Mouse (Mus musculus): Measurements from ENCODE around the gene Cd6.

Gene Cd6

DNA sequence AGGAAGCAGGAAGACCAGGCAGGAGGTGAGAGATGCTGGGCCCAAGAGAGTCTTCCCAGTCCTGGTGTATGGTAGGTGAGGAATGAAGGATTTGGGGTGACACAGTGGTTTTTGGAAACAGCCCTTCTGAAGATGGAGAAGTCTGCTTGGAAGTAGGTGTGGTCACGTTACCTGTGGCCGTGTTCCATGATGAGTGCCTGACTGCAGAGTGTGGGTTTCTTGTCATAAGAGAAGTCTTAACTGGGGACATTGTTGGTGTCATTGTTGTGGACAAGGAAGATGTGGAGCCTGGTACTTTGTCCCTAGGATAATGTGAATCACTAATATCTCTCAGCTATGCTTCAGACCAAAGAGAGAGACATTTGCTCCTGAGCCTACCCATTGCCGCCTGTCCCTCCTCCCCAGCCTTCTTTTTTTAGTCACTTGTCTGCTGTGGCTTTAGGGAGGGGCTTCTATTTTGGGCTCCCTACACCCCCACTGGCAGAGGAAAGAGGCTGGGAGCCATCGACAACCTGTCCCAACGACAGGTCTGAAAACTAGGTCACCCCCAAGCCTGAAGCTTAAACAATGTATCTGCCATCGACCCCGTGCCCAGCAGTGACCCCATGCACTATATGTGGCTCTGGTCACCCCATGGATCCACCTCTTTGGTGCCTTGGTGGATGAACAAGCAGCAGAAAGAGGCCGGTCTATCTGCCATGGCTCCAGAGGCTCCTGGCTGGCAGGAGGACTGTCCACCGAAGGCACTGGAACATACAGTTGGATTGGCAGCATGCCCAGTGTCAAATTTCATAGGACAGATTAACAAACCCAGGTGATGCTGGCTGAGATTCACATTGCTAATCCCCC, 69.7 kb downstream of the Cd6 start:
- no peak for DNase-seq

DNA sequence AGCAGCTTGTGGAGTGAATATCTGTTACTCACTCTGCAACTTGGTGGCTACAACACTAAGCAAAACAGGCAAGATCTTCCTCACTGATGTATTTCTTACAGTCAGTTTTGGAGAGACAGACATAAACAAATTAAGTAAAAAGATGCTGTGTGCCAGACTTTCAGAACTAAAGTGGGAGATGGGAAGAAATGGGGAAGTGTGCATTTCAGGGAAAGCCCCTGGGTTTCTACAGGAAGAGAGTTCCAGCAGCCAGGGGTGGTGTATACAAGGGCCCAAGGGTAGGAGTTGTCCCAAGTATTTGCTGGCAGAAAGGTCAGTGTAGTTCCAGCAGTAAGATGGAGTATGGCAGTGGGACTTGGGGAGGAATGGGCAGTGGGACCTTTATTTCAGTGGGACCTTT, 70.3 kb downstream of the Cd6 start:
- DNase-seq, result no peak

DNA sequence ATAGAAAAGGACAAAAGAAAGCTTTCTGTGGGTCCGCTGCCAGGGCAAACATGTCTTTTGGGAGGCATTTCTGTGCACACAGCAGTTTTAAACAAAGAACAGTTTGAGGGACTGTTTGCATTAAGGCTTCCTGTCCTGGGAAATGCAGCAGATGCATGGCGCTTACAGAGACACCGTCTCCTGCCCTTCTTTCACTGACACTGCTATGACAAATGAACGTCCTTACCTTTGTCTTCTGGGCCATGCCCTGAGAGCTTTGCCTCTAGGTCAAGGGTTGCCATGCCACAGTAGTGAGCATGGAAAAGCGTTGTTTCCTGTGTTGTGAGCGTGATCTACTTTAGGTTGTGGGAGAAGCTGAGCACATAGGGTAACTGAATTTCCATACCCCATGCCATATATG, 71.2 kb downstream of the Cd6 start:
- no peak for DNase-seq

DNA sequence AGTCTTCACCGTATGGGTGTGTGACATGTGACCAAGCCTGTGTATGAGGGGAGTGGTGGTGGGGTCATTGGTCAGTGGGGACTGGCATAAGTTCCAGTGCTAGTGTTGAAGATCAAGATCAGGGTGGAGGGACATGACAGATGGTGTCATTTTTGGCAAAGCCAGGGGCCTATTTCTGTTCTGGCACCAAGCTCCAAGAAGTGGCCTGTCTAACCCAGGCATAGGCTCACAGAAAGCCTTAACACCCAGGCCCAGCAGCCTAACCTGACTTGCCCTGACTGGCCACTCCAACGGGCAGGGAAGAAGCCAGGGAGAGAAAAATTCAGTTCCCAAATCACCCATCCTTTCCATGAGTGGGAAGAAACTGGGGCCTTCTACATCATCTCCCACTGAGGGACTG, 72.3 kb downstream of the Cd6 start:
- no peak for DNase-seq

DNA sequence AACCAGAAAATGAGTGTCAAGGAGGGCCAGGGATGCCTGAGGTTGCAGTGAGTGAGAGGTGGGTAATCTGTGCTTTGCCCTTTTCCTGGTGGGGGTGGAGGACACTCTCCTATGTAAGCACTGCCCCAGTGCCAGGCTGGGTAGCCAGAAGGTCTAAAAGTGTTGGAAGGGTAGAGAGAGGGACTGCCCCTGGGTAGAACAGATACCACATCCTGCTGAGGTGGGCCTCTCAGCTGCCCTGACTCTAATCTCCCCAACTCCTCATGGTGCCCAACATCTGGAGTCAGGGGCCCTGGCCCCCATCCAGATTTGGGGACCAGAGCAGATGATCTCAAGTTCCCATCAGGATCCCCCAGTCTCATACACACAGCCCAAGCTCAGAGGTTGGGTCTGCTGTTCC, 72.7 kb downstream of the Cd6 start:
- DNase-seq, result no peak

- no peak for DNase-seq
Observed at GRCm38 (mm10) chr19:10752646-10753045, 77.2 kb downstream of the Cd6 start.

DNA sequence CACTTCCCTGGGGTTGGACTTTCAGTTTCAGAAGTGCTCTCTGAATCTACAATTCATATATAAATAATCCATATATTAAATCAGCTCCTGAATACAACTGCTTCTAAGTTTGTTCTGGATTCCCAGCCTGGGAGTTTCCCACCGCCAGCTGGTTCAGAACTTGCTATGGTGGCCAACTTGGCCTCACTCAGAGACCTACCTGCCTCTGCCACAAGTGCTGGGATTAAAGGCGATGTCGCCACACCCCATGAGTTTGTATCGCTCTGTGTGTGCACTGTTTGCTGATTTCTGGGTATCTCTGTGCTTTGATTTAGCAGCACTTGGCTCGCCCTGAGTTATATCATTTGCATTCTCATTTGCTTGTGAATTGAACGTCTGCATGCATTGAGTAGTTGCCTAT, 77.8 kb downstream of the Cd6 start:
- DNase-seq, result no peak

- no peak for DNase-seq
Observed at GRCm38 (mm10) chr19:10751607-10752006, 78.3 kb downstream of the Cd6 start.

- DNase-seq, result no peak
Observed at GRCm38 (mm10) chr19:10750161-10750560, 79.7 kb downstream of the Cd6 start.

DNA sequence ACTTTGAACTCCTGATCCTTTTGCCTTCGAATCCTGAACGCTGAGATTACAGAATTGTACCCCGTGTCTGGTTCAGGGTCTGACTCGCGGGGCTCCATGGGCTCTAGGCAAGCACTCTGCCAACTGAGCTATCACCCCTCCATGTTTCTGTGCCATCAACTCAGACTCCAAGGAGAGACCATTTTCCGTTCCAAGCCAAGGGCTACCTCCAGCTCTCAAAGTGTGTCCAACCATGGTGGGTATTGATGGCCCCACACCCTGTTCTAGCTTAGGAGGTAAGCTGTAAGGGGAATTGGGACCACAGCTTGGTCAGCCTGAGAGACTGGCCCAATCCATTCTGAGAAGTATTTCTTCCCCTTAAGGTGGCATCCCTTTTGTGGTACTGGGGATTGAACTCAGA, 80.6 kb downstream of the Cd6 start:
- DNase-seq, result no peak

- no peak for DNase-seq
Observed at GRCm38 (mm10) chr19:10748401-10749102, 81.3 kb downstream of the Cd6 start.

- no peak for DNase-seq
Observed at GRCm38 (mm10) chr19:10747718-10748117, 82.1 kb downstream of the Cd6 start.

DNA sequence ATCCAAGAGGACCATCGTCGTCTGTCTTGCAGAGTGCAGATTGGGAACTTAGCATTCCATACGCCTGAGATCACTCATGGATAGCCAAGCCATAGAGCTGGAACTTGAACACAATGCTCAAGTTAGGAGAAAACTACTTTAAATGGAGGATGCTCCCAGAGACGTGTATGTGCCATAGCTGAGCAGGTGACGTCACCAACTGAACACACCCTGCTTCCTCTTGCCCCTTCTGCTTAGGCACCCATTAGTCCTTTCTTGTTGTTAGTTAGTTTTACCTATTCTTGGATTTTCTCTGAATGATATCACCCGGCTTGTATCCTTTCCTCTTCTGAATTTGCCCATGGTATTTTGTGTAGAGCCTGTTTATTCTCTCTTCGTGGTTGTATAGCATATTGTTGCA, 82.7 kb downstream of the Cd6 start:
- DNase-seq, result no peak

DNA sequence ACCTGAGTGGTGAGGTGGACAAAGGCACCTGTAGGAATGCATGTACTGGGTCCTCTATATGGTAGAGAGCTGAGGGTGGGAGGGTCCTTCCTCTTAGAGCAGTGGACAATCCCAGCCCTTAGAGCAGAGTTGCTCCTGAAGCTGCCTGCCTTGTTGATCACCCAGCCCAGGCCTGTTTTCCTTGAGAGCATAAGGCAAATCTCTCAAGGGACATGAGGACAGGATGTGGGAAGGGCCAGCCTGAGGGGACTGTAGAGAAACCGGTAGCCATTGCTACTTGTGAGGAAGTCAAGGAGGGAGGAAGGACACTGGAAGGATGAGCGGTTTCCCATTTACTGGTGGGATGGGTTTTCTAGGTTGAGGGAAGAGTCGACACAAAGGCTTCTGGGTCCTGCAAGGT, 87.3 kb downstream of the Cd6 start:
- DNase-seq, result no peak

GRCm38 (mm10) chr19:10742145-10742544, 87.7 kb downstream of the Cd6 start:
- no peak for DNase-seq

GRCm38 (mm10) chr19:10740641-10741440, 89.0 kb downstream of the Cd6 start:
- no peak for DNase-seq

GRCm38 (mm10) chr19:10739916-10740315, 89.9 kb downstream of the Cd6 start:
- DNase-seq, result no peak
